14 mouse cellular contexts compared by ENCODE assay signal in genomic region chrX:140983206-140983960, GRCm38 (mm10). TPM values are rescaled to one million over a fixed set of nuclear protein-coding genes. Genes with fewer than 3 reads are reported as not detected.
A peak's percentile ranks its signal among the peaks of the same experiment; 100 is the strongest.
DNase-seq lines count a peak whose midpoint lies in the region; ATAC-seq and TF ChIP-seq lines count a peak whose summit lies in the region.
"Had no signal": no experiment of that assay in that cellular context is flagged by ENCODE, and none has a peak within 500 bp of the region (broad histone marks: within the 10 kb centered on the region; RNA-seq: fewer than 3 reads in every experiment).

No protein-coding gene starts in this region.

- DNase-seq in adrenal gland, adult (ENCODE audit: inconsistent age in 2 of 2, low spot score in 1 of 2) = peak; percentile 21 to 52
- no peak for DNase-seq in adrenal gland, postnatal 4 days (ENCODE audit: low spot score in 2 of 2)
- peak; percentile 18 to 30 for DNase-seq in lung, adult 18-20 months
- no peak for DNase-seq in lung, adult 2 months
- peak; percentile 19 to 47 for DNase-seq in kidney, adult 8-10 months
- no peak for DNase-seq in midbrain, embryonic 10.5 days (ENCODE audit: low spot score)

- no peak for TF ChIP-seq POLR2A in lung, adult 2 months (IDR thresholded peaks at IDR 0.05; ENCODE audit: borderline replicate concordance, extremely low read depth, low read depth, low read length)

- H3K9me3 ChIP-seq in stomach, embryonic 15.5 days = no peaks in the 10 kb centered on the region
- H3K9me3 ChIP-seq in intestine, postnatal 0 days (ENCODE audit: control insufficient read depth) = no peaks in the 10 kb centered on the region
- no peaks in the 10 kb centered on the region for H3K9me3 ChIP-seq in midbrain, embryonic 10.5 days (replicated peaks)
- H3K9me3 ChIP-seq: embryonic facial prominence, embryonic 10.5 days; limb, embryonic 13.5 days had no signal

- no peak for TF ChIP-seq CTCF in lung, adult 2 months (IDR thresholded peaks at IDR 0.05; ENCODE audit: insufficient read depth, low read length)
- TF ChIP-seq CTCF in intestine, postnatal 0 days (IDR thresholded peaks at IDR 0.05; ENCODE audit: low read depth) = no peak

- no peaks in the 10 kb centered on the region for H3K36me3 ChIP-seq in stomach, embryonic 15.5 days
- no peaks in the 10 kb centered on the region for H3K36me3 ChIP-seq in intestine, postnatal 0 days (ENCODE audit: control insufficient read depth, insufficient read depth)
- no peaks in the 10 kb centered on the region for H3K36me3 ChIP-seq in midbrain, embryonic 10.5 days
- H3K36me3 ChIP-seq: embryonic facial prominence, embryonic 10.5 days; limb, embryonic 13.5 days had no signal

- H3K27ac ChIP-seq in stomach, embryonic 15.5 days = peak overlapping the region; percentile 16; the same call in 1 of the 2 replicates
- H3K27ac ChIP-seq in intestine, postnatal 0 days (ENCODE audit: low read depth, low read length) = no peak overlapping the region
- H3K27ac ChIP-seq in midbrain, embryonic 10.5 days (replicated peaks) = no peak overlapping the region
- H3K27ac ChIP-seq: embryonic facial prominence, embryonic 10.5 days; limb, embryonic 13.5 days had no signal

- no peak overlapping the region for H3K9ac ChIP-seq in stomach, embryonic 15.5 days
- no peak overlapping the region for H3K9ac ChIP-seq in intestine, postnatal 0 days (ENCODE audit: low read depth, low read length)
- H3K9ac ChIP-seq: limb, embryonic 13.5 days had no signal

- H3K4me1 ChIP-seq in lung, adult 2 months (ENCODE audit: control insufficient read depth, insufficient read depth, low read length) = peaks cover 17% of the 10 kb centered on the region
- no peaks in the 10 kb centered on the region for H3K4me1 ChIP-seq in stomach, embryonic 15.5 days
- H3K4me1 ChIP-seq in intestine, postnatal 0 days (replicated peaks; ENCODE audit: control insufficient read depth, insufficient read depth, low read length) = no peaks in the 10 kb centered on the region
- no peaks in the 10 kb centered on the region; the same call in 1 of the 2 replicates for H3K4me1 ChIP-seq in midbrain, embryonic 10.5 days

- 41% methylated on average over 6 of the region's 6 CpGs for WGBS in lung, adult 2 months
- WGBS in stomach, embryonic 15.5 days = 46% methylated on average over 6 of the region's 6 CpGs
- WGBS in intestine, postnatal 0 days = 49% methylated on average over 6 of the region's 6 CpGs
- WGBS in midbrain, embryonic 10.5 days = 73% methylated on average over 6 of the region's 6 CpGs

- no peaks in the 10 kb centered on the region; the same call in 1 of the 2 replicates for H3K27me3 ChIP-seq in stomach, embryonic 15.5 days (replicated peaks)
- H3K27me3 ChIP-seq in intestine, postnatal 0 days (replicated peaks; ENCODE audit: control insufficient read depth, insufficient read depth, low read length) = no peaks in the 10 kb centered on the region; the same call in 1 of the 2 replicates
- H3K27me3 ChIP-seq in midbrain, embryonic 10.5 days (ENCODE audit: low read depth, poor library complexity, severe bottlenecking) = peaks cover 100% of the 10 kb centered on the region

- H3K4me3 ChIP-seq in lung, adult 2 months (replicated peaks; ENCODE audit: extremely low read depth, low read depth, low read length) = no peak overlapping the region
- no peak overlapping the region for H3K4me3 ChIP-seq in stomach, embryonic 15.5 days (replicated peaks)
- no peak overlapping the region for H3K4me3 ChIP-seq in intestine, postnatal 0 days (ENCODE audit: low read depth, low read length)
- H3K4me3 ChIP-seq in midbrain, embryonic 10.5 days = no peak overlapping the region
- H3K4me3 ChIP-seq: embryonic facial prominence, embryonic 10.5 days; limb, embryonic 13.5 days had no signal

- no peak for ATAC-seq in stomach, embryonic 15.5 days (ENCODE audit: insufficient read depth, low FRiP score, low read depth)
- ATAC-seq in intestine, postnatal 0 days = no peak
- ATAC-seq: forebrain, embryonic 14.5 days; hindbrain, embryonic 16.5 days had no signal

- no peak overlapping the region for H3K4me2 ChIP-seq in stomach, embryonic 15.5 days
- no peak overlapping the region for H3K4me2 ChIP-seq in intestine, postnatal 0 days (replicated peaks; ENCODE audit: low read depth)
- H3K4me2 ChIP-seq: heart, embryonic 11.5 days; limb, embryonic 13.5 days; midbrain, embryonic 11.5 days had no signal

RNA-seq across cellular contexts. Expression of gene Atg4a, which starts 26.7 kb away (rescaled TPM):
- 10 to 100 TPM; 15.9 to 16.8 TPM for total RNA-seq in adrenal gland, postnatal 4 days (2021)
- 2.7 and 7.2 TPM in 2 replicates for polyA plus RNA-seq in lung, adult 2 months (2012; rRNA removed)
- polyA plus RNA-seq in stomach, embryonic 15.5 days (2015; fragmentation: Nextera tagmentation; extraction: Ambion mirVana) = 16.2 and 17.1 TPM in 2 replicates
- polyA plus RNA-seq in intestine, postnatal 0 days (2015; fragmentation: Nextera tagmentation; extraction: Ambion mirVana) = 20.4 and 22.0 TPM in 2 replicates
- polyA plus RNA-seq in midbrain, embryonic 10.5 days (2016; fragmentation: Nextera tagmentation; extraction: Ambion mirVana) = 12.0 and 12.8 TPM in 2 replicates

RNA-seq across cellular contexts. Expression of gene Psmd10, which starts 26.9 kb away (rescaled TPM):
- 10 to 100 TPM; 27.8 to 30.2 TPM for total RNA-seq in adrenal gland, postnatal 4 days (2021)
- 3.3 and 5.9 TPM in 2 replicates for polyA plus RNA-seq in lung, adult 2 months (2012; rRNA removed)
- 43.4 and 45.7 TPM in 2 replicates for polyA plus RNA-seq in stomach, embryonic 15.5 days (2015; fragmentation: Nextera tagmentation; extraction: Ambion mirVana)
- 37.0 and 38.9 TPM in 2 replicates for polyA plus RNA-seq in intestine, postnatal 0 days (2015; fragmentation: Nextera tagmentation; extraction: Ambion mirVana)
- polyA plus RNA-seq in midbrain, embryonic 10.5 days (2016; fragmentation: Nextera tagmentation; extraction: Ambion mirVana) = 53.9 and 55.7 TPM in 2 replicates

Comparison
In these comparisons a context has a peak if more than half of its experiments do, and no peak if none do; other contexts are left out.
1. DNase-seq: peak in adrenal gland, adult (2 of 2), lung, adult 18-20 months (2 of 2) and kidney, adult 8-10 months (2 of 2); none in adrenal gland, postnatal 4 days (0 of 2), lung, adult 2 months (single experiment) and midbrain, embryonic 10.5 days (single experiment).